Mouse (Mus musculus) liver, embryonic 14.5 days (tissue): ENCODE measurements around the gene Gzmm. TPM values are rescaled to one million over a fixed set of nuclear protein-coding genes. Genes with fewer than 3 reads are reported as not detected.
A peak's percentile ranks its signal among the peaks of the same experiment; 100 is the strongest.

ENCODE experiments used
- ATAC-seq: fragments of 200-750 bp; cut with Nextera tagmentation; 2 replicates; pipeline ENCODE4 v1.8.0; 2017; ENCODE audit warnings: moderate number of reproducible peaks, mild to moderate bottlenecking, moderate library complexity; ENCODE audit not compliant: insufficient read depth
- DNase-seq, 3 experiments: peaks; one replicate each; pipeline ENCODE4 v3.0.0-alpha.2; 2012 to 2013; ENCODE audit warnings: low read depth in 3 of 3, low spot score in 3 of 3
- H3K27ac ChIP-seq: fragments of 300-500 bp; sonication (generic); 2 replicates; pipeline ENCODE4 v1.5.1; 2014; ENCODE audit warnings: moderate library complexity, mild to moderate bottlenecking, control low read depth, inconsistent platforms
- H3K27me3 ChIP-seq: fragments of 300-500 bp; sonication (generic); 2 replicates; pipeline ENCODE4 v1.6.1; 2014; ENCODE audit warnings: mild to moderate bottlenecking, low read length, moderate library complexity; ENCODE audit not compliant: control insufficient read depth, insufficient read depth
- H3K36me3 ChIP-seq: fragments of 300-500 bp; sonication (generic); replicated peaks from 2 replicates; pipeline ENCODE4 v1.6.1; 2014; ENCODE audit warnings: low read depth; ENCODE audit not compliant: control insufficient read depth, insufficient read depth
- H3K4me1 ChIP-seq, 2 experiments: fragments of 200-500 bp in 1 of 2; fragments of 300-500 bp in 1 of 2; sonication (generic) in 1 of 2; replicated peaks; 2 replicates each; pipeline ENCODE4 v1.6.1; 2012 to 2014; ENCODE audit warnings: antibody characterized with exemption in 1 of 2, inconsistent platforms in 1 of 2, low read length in 1 of 2; ENCODE audit not compliant: control insufficient read depth in 2 of 2, insufficient read depth in 2 of 2
- H3K4me2 ChIP-seq: fragments of 300-500 bp; sonication (generic); 2 replicates; pipeline ENCODE4 v1.6.1; 2014; ENCODE audit warnings: low read depth, mild to moderate bottlenecking, control low read depth, moderate library complexity
- H3K4me3 ChIP-seq, 2 experiments: fragments of 200-500 bp in 1 of 2; fragments of 300-500 bp in 1 of 2; sonication (generic) in 1 of 2; 2 replicates each; pipeline ENCODE4 v1.5.1; 2012 to 2014; ENCODE audit warnings: low read depth in 2 of 2, low read length in 2 of 2, mild to moderate bottlenecking in 2 of 2, control low read depth in 1 of 2, inconsistent platforms in 1 of 2, moderate library complexity in 1 of 2; ENCODE audit not compliant: insufficient read depth in 1 of 2
- H3K9ac ChIP-seq: fragments of 300-500 bp; sonication (generic); replicated peaks from 2 replicates; pipeline ENCODE4 v1.6.1; 2014; ENCODE audit warnings: mild to moderate bottlenecking, control low read depth, moderate library complexity
- H3K9me3 ChIP-seq: fragments of 300-500 bp; sonication (generic); 2 replicates; pipeline ENCODE4 v1.6.1; 2016; ENCODE audit warnings: low read length, mixed read lengths; ENCODE audit not compliant: control insufficient read depth
- CTCF ChIP-seq: IDR thresholded peaks from 2 replicates; pipeline ENCODE4 v1.5.1; 2016; ENCODE audit warnings: antibody characterized with exemption, low read depth, control low read depth
- EP300 ChIP-seq: IDR thresholded peaks from 2 replicates; pipeline ENCODE4 v1.6.1; 2016; ENCODE audit warnings: antibody characterized with exemption, low read depth
- WGBS: fragments of 180-500 bp; shearing (Covaris S2); extraction: QIAGEN DNeasy Blood & Tissue Kit; methylation state at CpG from one replicate; pipeline ENCODE4 v1.1.7; 2014; ENCODE audit not compliant: insufficient replicate concordance; 5-methylcytosine and 5-hydroxymethylcytosine counted together
- polyA plus RNA-seq, 2 experiments: library from polyadenylated mRNA; depleted of rRNA in 1 of 2; stranded (reverse) in 1 of 2; unstranded in 1 of 2; fragments of >200 nt; fragmentation: Nextera tagmentation in 1 of 2; extraction: Ambion mirVana in 1 of 2; gene quantifications; 2 replicates each; pipeline versions ENCODE4 v1.2.1 to v1.2.3; 2012 to 2014

Gene Gzmm
- polyA plus RNA-seq, 2 experiments, result 0.13 TPM; not detected in 1

GRCm38 (mm10) chr10:79683726-79684640 lies 4.8 kb upstream of the Gzmm start:
- no peaks in the 10 kb centered on the region for H3K27me3 ChIP-seq
- ATAC-seq (no peak), DNase-seq (no peak)
- WGBS, result 66% methylated on average over 6 of the region's 6 CpGs
- peak overlapping the region; percentile 23 for H3K27ac ChIP-seq
- H3K36me3 ChIP-seq, result peaks cover 44% of the 10 kb centered on the region
- H3K9ac ChIP-seq, result peak overlapping the region; percentile 89
- H3K9me3 ChIP-seq, result no peaks in the 10 kb centered on the region
- no peak for TF ChIP-seq CTCF
- no peak for TF ChIP-seq EP300
- H3K4me2 ChIP-seq, result peak overlapping the region; percentile 91
- H3K4me1 ChIP-seq, result peaks cover 27 to 29% of the 10 kb centered on the region in 2 experiments
- H3K4me3 ChIP-seq, result peak overlapping the region; percentile 75 to 100

DNA sequence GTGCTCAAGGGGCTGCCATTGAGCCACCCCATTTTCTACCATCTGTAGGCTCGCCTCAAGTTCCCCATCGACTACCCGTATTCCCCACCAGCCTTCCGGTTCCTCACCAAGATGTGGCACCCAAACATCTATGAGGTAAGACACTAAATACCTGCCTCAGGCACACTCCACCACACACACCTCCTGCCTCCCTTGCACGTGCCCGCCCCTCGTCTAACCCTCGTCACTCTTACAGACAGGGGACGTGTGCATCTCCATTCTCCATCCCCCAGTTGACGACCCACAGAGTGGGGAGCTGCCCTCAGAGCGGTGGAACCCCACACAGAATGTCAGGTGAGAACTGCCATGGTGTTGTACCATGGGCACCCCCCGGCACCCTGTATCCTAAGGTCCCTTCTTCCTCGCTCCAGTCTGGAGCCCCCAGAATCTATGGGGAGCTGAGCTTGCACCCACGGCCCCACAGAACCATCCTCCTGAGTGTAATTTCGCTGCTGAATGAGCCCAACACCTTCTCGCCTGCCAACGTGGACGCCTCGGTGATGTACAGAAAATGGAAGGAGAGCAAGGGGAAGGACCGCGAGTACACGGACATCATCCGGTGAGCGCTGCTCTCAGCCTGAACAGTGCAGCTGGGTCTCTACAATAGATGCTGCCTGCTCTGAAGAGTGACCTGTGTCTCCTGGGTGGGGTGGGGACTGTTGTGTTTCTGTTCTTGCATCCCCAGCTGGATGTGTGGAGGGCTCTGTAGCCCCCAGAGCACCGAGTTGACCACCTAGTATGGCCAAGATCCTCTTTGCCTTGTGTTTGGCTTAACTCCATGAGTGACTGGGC lies 3.8 kb upstream of the Gzmm start:
- H3K36me3 ChIP-seq, result peaks cover 44% of the 10 kb centered on the region
- no peaks in the 10 kb centered on the region for H3K9me3 ChIP-seq
- peak overlapping the region; percentile 91; the same call in 1 of the 2 replicates for H3K4me2 ChIP-seq
- H3K27me3 ChIP-seq, result no peaks in the 10 kb centered on the region
- ATAC-seq, result no peak
- H3K4me3 ChIP-seq, result no peak overlapping the region
- DNase-seq, result no peak
- H3K9ac ChIP-seq, result no peak overlapping the region; the same call in 1 of the 2 replicates
- no peak overlapping the region for H3K27ac ChIP-seq
- peaks cover 27 to 29% of the 10 kb centered on the region in 2 experiments for H3K4me1 ChIP-seq
- WGBS, result 87% methylated on average over 25 of the region's 25 CpGs
- TF ChIP-seq CTCF (no peak), EP300 (no peak)

DNA sequence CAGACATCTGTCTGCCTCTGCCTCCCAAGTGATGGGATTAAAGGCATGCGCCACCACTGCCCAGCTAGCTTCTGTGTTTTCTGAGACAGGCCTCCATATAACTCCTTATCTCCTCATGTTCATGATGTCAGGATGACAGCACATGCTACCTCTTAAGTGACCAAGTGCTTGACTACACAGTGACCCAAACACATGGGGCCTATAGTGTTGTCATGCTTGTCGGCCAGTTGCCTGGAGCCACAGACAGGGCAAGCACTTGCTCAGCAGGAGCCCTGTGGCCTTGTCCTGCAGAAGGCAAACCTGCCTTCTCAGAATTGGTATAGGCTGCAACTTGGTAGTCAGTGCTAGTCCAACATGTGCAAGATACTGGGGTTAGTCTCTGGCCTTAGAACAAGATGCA lies 2.6 kb upstream of the Gzmm start:
- H3K4me3 ChIP-seq, result no peak overlapping the region
- no peaks in the 10 kb centered on the region for H3K27me3 ChIP-seq
- peaks cover 44% of the 10 kb centered on the region for H3K36me3 ChIP-seq
- no peak overlapping the region for H3K4me2 ChIP-seq
- no peak overlapping the region for H3K9ac ChIP-seq
- H3K9me3 ChIP-seq, result no peaks in the 10 kb centered on the region
- peaks cover 16 to 19% of the 10 kb centered on the region in 2 experiments for H3K4me1 ChIP-seq
- no peak for ATAC-seq
- WGBS, result 86% methylated on average over 2 of the region's 2 CpGs
- H3K27ac ChIP-seq, result no peak overlapping the region
- DNase-seq, result no peak
- TF ChIP-seq CTCF (no peak), EP300 (no peak)

- no peak for ATAC-seq
- no peak for DNase-seq
- H3K27me3 ChIP-seq, result no peaks in the 10 kb centered on the region
Observed at GRCm38 (mm10) chr10:79686691-79687090, 2.1 kb upstream of the Gzmm start.

GRCm38 (mm10) chr10:79687513-79687912 lies 1.3 kb upstream of the Gzmm start:
- no peak for DNase-seq
- peaks cover 44% of the 10 kb centered on the region for H3K36me3 ChIP-seq
- no peak overlapping the region for H3K4me3 ChIP-seq
- no peak for ATAC-seq
- no peaks in the 10 kb centered on the region for H3K27me3 ChIP-seq
- no peak overlapping the region for H3K9ac ChIP-seq
- peaks cover 16 to 17% of the 10 kb centered on the region in 2 experiments for H3K4me1 ChIP-seq
- H3K9me3 ChIP-seq, result no peaks in the 10 kb centered on the region; the same call in 1 of the 2 replicates
- H3K4me2 ChIP-seq, result no peak overlapping the region
- TF ChIP-seq CTCF (no peak), EP300 (no peak)
- 86% methylated on average over 6 of the region's 6 CpGs for WGBS
- no peak overlapping the region for H3K27ac ChIP-seq

More at GRCm38 (mm10) chr10:79686691-79687090, 2.1 kb upstream of the Gzmm start:
- TF ChIP-seq EP300, result no peak
- TF ChIP-seq CTCF, result no peak
- peaks cover 16 to 17% of the 10 kb centered on the region in 2 experiments for H3K4me1 ChIP-seq
- no peak overlapping the region for H3K9ac ChIP-seq
- H3K27ac ChIP-seq, result no peak overlapping the region
- no peak overlapping the region for H3K4me2 ChIP-seq
- H3K36me3 ChIP-seq, result peaks cover 44% of the 10 kb centered on the region
- WGBS, result 100% methylated on average over 1 of the region's 1 CpGs
- H3K9me3 ChIP-seq, result no peaks in the 10 kb centered on the region
- no peak overlapping the region for H3K4me3 ChIP-seq
